Mouse (Mus musculus) forebrain, postnatal 0 days (tissue): ENCODE data around the gene Flywch2. TPM values are rescaled to one million over a fixed set of nuclear protein-coding genes. Genes with fewer than 3 reads are reported as not detected.
"Not testable (repeated sequence)": the region's sequence is repeated elsewhere in the genome, so short reads cannot be mapped to it uniquely, and the experiment has no call there.

Experiments
- ATAC-seq: fragments of 200-750 bp; cut with Nextera tagmentation; 2 replicates; pipeline ENCODE4 v1.8.0; 2017; ENCODE audit warnings: mild to moderate bottlenecking, moderate library complexity
- DNase-seq: peaks from one replicate; pipeline ENCODE4 v3.0.0-alpha.2; 2015
- H3K27ac ChIP-seq: fragments of 300-500 bp; sonication (generic); 2 replicates; pipeline ENCODE4 v1.5.1; 2014; ENCODE audit warnings: low read depth, mild to moderate bottlenecking, antibody characterized with exemption, low read length, moderate library complexity, mixed read lengths
- H3K27me3 ChIP-seq: fragments of 300-500 bp; sonication (generic); 2 replicates; pipeline ENCODE4 v1.6.1; 2014; ENCODE audit warnings: mild to moderate bottlenecking, low read length, mixed read lengths; ENCODE audit not compliant: insufficient read depth
- H3K36me3 ChIP-seq: fragments of 300-500 bp; sonication (generic); 2 replicates; pipeline ENCODE4 v1.6.1; 2014; ENCODE audit warnings: mild to moderate bottlenecking, moderate library complexity; ENCODE audit not compliant: insufficient read depth
- H3K4me1 ChIP-seq: fragments of 300-500 bp; sonication (generic); 2 replicates; pipeline ENCODE4 v1.6.1; 2014; ENCODE audit warnings: antibody characterized with exemption; ENCODE audit not compliant: insufficient read depth
- H3K4me2 ChIP-seq: fragments of 300-500 bp; sonication (generic); 2 replicates; pipeline ENCODE4 v1.6.1; 2014; ENCODE audit warnings: low read depth, mild to moderate bottlenecking, moderate library complexity
- H3K4me3 ChIP-seq: fragments of 300-500 bp; sonication (generic); 2 replicates; pipeline ENCODE4 v1.5.1; 2014; ENCODE audit warnings: low read depth, low read length, mixed read lengths
- H3K9ac ChIP-seq: fragments of 300-500 bp; sonication (generic); 2 replicates; pipeline ENCODE4 v1.6.1; 2014; ENCODE audit warnings: mild to moderate bottlenecking
- H3K9me3 ChIP-seq: fragments of 300-500 bp; sonication (generic); 2 replicates; pipeline ENCODE4 v1.6.1; 2016; ENCODE audit warnings: low read length
- CTCF ChIP-seq: sonication (generic); IDR thresholded peaks from 2 replicates; pipeline ENCODE4 v1.5.1; 2016; ENCODE audit warnings: antibody characterized with exemption, control low read depth, low read depth
- WGBS: fragments of 180-500 bp; shearing (Covaris S2); extraction: QIAGEN DNeasy Blood & Tissue Kit; methylation state at CpG from one replicate; pipeline ENCODE4 v1.1.7; 2014; 5-methylcytosine and 5-hydroxymethylcytosine counted together
- polyA plus RNA-seq: library from polyadenylated mRNA; unstranded; fragments of >200 nt; fragmentation: Nextera tagmentation; extraction: Ambion mirVana; gene quantifications from 2 replicates; pipeline ENCODE4 v1.2.1, GENCODE M21; 2015
- total RNA-seq: library from RNA; depleted of rRNA; stranded (reverse); fragments of >200 nt; gene quantifications from 2 replicates; pipeline ENCODE4 v1.2.3, GENCODE M21; 2014

The Flywch2 gene
- total and polyA plus RNA-seq, 2 experiments from 2014 or later, result 55.0 to 77.4 TPM

DNA sequence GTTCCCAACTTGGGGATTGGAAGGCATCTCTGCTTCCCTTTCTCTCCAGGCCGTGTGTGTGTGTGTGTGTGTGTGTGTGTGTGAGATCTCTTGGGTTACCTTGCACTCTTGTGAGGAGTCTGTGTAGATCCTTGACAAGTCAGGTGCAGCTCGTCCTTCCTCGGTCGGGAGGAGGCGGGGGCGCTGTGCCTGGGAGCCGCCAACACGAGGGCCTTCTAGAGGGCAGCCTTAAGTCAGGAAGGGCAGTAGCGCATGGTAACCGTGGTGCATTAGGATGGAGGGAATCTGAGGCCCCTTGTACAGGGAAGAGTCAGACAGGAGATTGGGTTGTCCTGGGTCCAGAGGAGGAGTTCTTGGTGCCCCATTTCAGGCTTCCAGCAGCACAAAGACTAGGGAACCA, 9.7 kb downstream of the Flywch2 start:
- no peak overlapping the region for H3K9ac ChIP-seq
- no peak overlapping the region for H3K4me2 ChIP-seq
- H3K4me3 ChIP-seq, result no peak overlapping the region
- ATAC-seq (no peak), DNase-seq (no peak)
- H3K4me1 ChIP-seq, result no peaks in the 10 kb centered on the region
- H3K27me3 ChIP-seq, result no peaks in the 10 kb centered on the region
- H3K27ac ChIP-seq, result no peak overlapping the region
- H3K36me3 ChIP-seq, result no peaks in the 10 kb centered on the region; the same call in 1 of the 2 replicates
- H3K9me3 ChIP-seq, result no peaks in the 10 kb centered on the region
- no peak for TF ChIP-seq CTCF
- WGBS, result 76% methylated on average over 10 of the region's 10 CpGs

- TF ChIP-seq CTCF, result peak; percentile 72
- H3K27ac ChIP-seq, result no peak overlapping the region
- DNase-seq, result peak; percentile 64
- H3K27me3 ChIP-seq, result no peaks in the 10 kb centered on the region
- no peaks in the 10 kb centered on the region for H3K9me3 ChIP-seq
- no peak overlapping the region for H3K4me2 ChIP-seq
- ATAC-seq, result peak; percentile 18; the same call in 1 of the 2 replicates
- WGBS, result 6% methylated on average over 12 of the region's 12 CpGs
- H3K36me3 ChIP-seq, result no peaks in the 10 kb centered on the region
- no peak overlapping the region for H3K4me3 ChIP-seq
- H3K9ac ChIP-seq, result no peak overlapping the region
- H3K4me1 ChIP-seq, result peaks cover 4% of the 10 kb centered on the region; the same call in 1 of the 2 replicates
Measured at GRCm38 (mm10) chr17:23774090-23774489, 11.8 kb downstream of the Flywch2 start.

DNA sequence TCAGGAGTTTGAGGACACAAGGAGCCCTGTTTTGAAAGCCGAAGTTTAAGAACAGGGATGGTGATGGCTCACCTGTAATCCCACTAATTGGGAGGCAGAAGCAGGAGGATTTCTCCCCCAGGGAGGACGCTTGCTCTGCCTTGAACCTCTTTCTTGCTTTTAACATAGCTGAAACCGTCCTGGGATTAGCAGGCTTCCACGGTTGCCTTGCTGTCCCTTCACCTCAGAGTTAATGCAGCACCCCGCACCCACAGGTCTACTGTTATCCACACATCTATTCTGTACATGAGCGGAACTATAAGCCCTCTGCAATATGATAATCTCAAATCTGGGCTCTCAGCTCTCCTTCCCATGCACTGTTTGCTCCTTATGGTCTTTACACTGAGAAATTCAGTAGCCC, 12.2 kb downstream of the Flywch2 start:
- WGBS, result 77% methylated on average over 6 of the region's 6 CpGs
- TF ChIP-seq CTCF, result no peak
- H3K4me1 ChIP-seq, result peaks cover 4% of the 10 kb centered on the region; the same call in 1 of the 2 replicates
- H3K9ac ChIP-seq, result no peak overlapping the region
- no peak for ATAC-seq
- H3K27me3 ChIP-seq, result no peaks in the 10 kb centered on the region
- no peak for DNase-seq
- no peak overlapping the region for H3K4me2 ChIP-seq
- H3K36me3 ChIP-seq, result no peaks in the 10 kb centered on the region
- no peak overlapping the region for H3K4me3 ChIP-seq
- no peaks in the 10 kb centered on the region for H3K9me3 ChIP-seq
- H3K27ac ChIP-seq, result no peak overlapping the region

DNA sequence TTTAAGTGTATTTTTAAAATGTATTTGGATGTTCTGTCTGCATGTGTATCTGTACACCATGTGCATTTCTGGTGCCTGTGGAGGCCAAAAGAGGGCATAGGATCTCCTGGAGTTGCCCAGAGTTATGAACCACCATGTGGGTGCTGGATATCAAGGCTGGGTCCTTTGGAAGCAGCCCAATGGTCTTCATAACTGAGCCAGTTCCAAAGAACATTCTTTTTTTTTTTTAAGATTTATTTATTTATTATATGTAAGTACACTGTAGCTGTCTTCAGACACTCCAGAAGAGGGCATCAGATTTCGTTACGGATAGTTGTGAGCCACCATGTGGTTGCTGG, 13.7 kb downstream of the Flywch2 start:
- not testable (repeated sequence) for H3K27ac ChIP-seq, H3K36me3 ChIP-seq, H3K4me1 ChIP-seq, H3K27me3 ChIP-seq, ATAC-seq, H3K9me3 ChIP-seq, H3K9ac ChIP-seq, DNase-seq
- Histone ChIP-seq H3K4me2 (peak overlapping the region; percentile 43), H3K4me3 (peak overlapping the region; percentile 85)
- 74% methylated on average over 2 of the region's 2 CpGs for WGBS

GRCm38 (mm10) chr17:23771284-23772218, 14.3 kb downstream of the Flywch2 start, which contains the start of gene Flywch1:
Gene Flywch1, minus strand, starts transcription at chr17:23771602.
- ATAC-seq (peak; percentile 99), DNase-seq (peak; percentile 98)
- Histone ChIP-seq H3K27me3 (no peaks in the 10 kb centered on the region), H3K9ac (peak within 1 kb of the TSS; percentile 91), H3K4me2 (peak within 1 kb of the TSS; percentile 69), H3K27ac (peak within 1 kb of the TSS; percentile 84), H3K4me1 (peaks cover 4% of the 10 kb centered on the region; the same call in 1 of the 2 replicates), H3K4me3 (peak within 1 kb of the TSS; percentile 85), H3K36me3 (no peaks in the 10 kb centered on the region), H3K9me3 (no peaks in the 10 kb centered on the region)
- TF ChIP-seq CTCF, result peak; percentile 18; the same call in 1 of the 2 replicates
- WGBS, result 3% methylated on average over 55 of the region's 58 CpGs

GRCm38 (mm10) chr17:23770896-23771283, 15.0 kb downstream of the Flywch2 start:
- Histone ChIP-seq H3K27me3 (no peaks in the 10 kb centered on the region), H3K4me1 (peaks cover 4% of the 10 kb centered on the region; the same call in 1 of the 2 replicates), H3K27ac (peak overlapping the region; percentile 84), H3K36me3 (no peaks in the 10 kb centered on the region), H3K4me3 (peak overlapping the region; percentile 85), H3K4me2 (peak overlapping the region; percentile 69), H3K9ac (peak overlapping the region; percentile 91), H3K9me3 (no peaks in the 10 kb centered on the region)
- DNase-seq (no peak), ATAC-seq (no peak)
- TF ChIP-seq CTCF, result no peak
- WGBS, result under 1% methylated on average over 19 of the region's 19 CpGs

DNA sequence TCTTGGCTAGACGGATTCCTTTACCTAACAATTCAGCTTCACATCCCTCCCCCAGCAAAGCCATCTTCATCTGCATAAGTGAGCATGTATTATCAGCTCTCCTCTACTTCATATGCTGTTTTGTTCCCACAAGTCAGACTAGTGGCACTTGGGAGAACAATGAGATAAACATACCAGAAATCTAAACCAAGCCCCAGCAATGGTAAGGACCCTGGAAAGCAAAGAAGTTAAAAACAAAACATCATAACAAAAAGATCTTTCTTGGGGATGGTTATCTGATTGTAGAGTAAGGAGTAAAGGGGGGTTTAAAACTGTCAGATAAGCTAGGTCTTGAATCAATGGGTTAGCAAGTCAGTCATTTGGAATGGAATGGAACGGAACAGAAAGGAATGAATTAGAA, 15.4 kb downstream of the Flywch2 start:
- 4% methylated on average over 2 of the region's 2 CpGs for whole genome bisulfite sequencing
- peaks cover 4% of the 10 kb centered on the region; the same call in 1 of the 2 replicates for H3K4me1 ChIP-seq
- H3K36me3 ChIP-seq, result no peaks in the 10 kb centered on the region
- TF ChIP-seq CTCF, result no peak
- peak overlapping the region; percentile 69 for H3K4me2 ChIP-seq
- H3K9me3 ChIP-seq, result no peaks in the 10 kb centered on the region
- DNase-seq, result no peak
- H3K27ac ChIP-seq, result peak overlapping the region; percentile 84
- H3K27me3 ChIP-seq, result no peaks in the 10 kb centered on the region
- peak overlapping the region; percentile 91 for H3K9ac ChIP-seq
- no peak for ATAC-seq
- H3K4me3 ChIP-seq, result peak overlapping the region; percentile 85
